Mouse (Mus musculus): ENCODE measurements around the gene Trpm3.

- no peak for TF ChIP-seq POLR2A (IDR thresholded peaks at IDR 0.05; ENCODE audit: low read depth, low read length)
- no peak for TF ChIP-seq CTCF (IDR thresholded peaks at IDR 0.05; ENCODE audit: extremely low read depth, insufficient read depth, insufficient read length, insufficient replicate concordance)
These were observed 496.8 kb downstream of the Trpm3 start for GRCm38 (mm10) chr19:22635635-22636034.

All from spleen, adult 2 months (tissue).